Mouse (Mus musculus) liver, adult (tissue): ENCODE results near the gene Kif17.

Experiments
- GATA4 ChIP-seq: IDR thresholded peaks from 2 replicates; pipeline ENCODE4 v1.6.1; 2014; ENCODE audit warnings: mild to moderate bottlenecking, low read length; ENCODE audit not compliant: insufficient replicate concordance

The Kif17 gene

GRCm38 (mm10) chr4:138341393-138341792, 91.2 kb downstream of the Kif17 start:
- no peak for TF ChIP-seq GATA4

GRCm38 (mm10) chr4:138342048-138342447, 91.8 kb downstream of the Kif17 start:
- no peak for TF ChIP-seq GATA4

DNA sequence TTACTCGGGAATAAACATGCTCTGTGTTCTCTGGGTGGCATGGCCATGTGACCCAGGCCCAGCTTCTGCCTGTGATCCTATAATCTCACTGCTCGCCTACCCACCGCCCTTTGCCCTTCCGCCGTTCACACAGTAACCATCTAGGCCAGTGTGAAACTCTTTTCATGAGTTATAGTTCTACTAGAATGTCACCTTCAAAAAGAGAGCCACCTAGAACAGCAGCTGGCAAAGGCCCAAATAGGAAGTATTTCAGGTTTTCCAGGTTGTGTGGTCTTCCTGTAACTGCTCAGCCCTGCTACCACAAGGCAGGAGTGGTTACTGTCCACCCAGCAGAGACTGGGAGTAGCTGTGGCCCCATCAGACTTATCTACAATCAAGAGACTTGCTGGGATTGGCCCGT, 92.5 kb downstream of the Kif17 start:
- no peak for TF ChIP-seq GATA4

- no peak for TF ChIP-seq GATA4
These were observed 93.2 kb downstream of the Kif17 start for GRCm38 (mm10) chr4:138343341-138343837.

DNA sequence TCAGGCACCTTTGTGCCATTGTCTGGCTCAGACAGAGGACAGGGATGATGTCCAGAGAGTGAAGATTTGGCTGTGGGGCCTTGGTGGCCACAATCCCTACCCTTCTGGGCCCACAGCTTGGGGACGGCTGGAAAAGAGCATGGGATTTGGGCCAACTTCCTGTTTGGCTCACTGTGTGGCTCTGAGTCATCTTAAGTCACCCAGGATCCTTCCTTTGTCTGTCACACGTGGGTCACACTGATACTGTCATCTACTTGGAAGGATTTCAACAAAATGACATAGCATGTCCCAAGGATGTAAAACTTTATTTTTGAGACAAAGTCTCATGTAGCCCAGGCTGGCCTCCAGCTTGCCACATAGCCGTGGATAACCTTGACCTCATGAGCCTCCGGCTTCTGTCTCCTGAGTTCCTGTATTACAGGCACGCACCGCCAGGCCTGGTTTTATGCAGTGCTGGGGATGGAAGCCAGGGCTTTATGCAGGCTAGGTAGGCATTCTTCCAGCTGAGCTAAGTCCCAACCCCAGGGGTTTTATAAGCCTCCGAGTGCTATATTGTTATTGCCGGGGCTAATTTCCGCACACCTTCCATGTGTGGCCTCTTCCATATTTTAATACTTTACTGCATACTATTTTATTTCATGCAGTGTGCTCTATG, 94.8 kb downstream of the Kif17 start:
- no peak; the same call in 1 of the 2 replicates for TF ChIP-seq GATA4

- peak; percentile 54; the same call in 1 of the 2 replicates for TF ChIP-seq GATA4
These were observed 97.0 kb downstream of the Kif17 start for GRCm38 (mm10) chr4:138347280-138347679.

- TF ChIP-seq GATA4, result peak; percentile 51; the same call in 1 of the 2 replicates
These were observed 98.5 kb downstream of the Kif17 start for GRCm38 (mm10) chr4:138348716-138349115.
